Mouse (Mus musculus) fat pad, adult 2 months (tissue): Measurements from ENCODE around the gene Il18.

Source experiments
- DNase-seq: peaks from one replicate; pipeline ENCODE4 v3.0.0-alpha.2; 2011; ENCODE audit warnings: low read depth, low spot score; ENCODE audit errors: extremely low read depth

Il18 gene

GRCm38 (mm10) chr9:50552206-50552605 is 2.4 kb upstream of the Il18 start:
- no peak for DNase-seq

GRCm38 (mm10) chr9:50553547-50553946 is 1.1 kb upstream of the Il18 start:
- DNase-seq = no peak

- DNase-seq = no peak
Measured at GRCm38 (mm10) chr9:50555094-50555446, 443 bp downstream of the Il18 start, which contains the start of gene Bco2. Gene Bco2 (minus strand): TSS chr9:50555181.

- no peak for DNase-seq
Measured at GRCm38 (mm10) chr9:50561145-50561917, 6.7 kb downstream of the Il18 start, which contains the start of gene Tex12. Gene Tex12 (minus strand): TSS chr9:50561325.

GRCm38 (mm10) chr9:50561918-50562360 is 7.3 kb downstream of the Il18 start:
- DNase-seq = no peak

GRCm38 (mm10) chr9:50565173-50565572 is 10.5 kb downstream of the Il18 start:
- DNase-seq = no peak

GRCm38 (mm10) chr9:50565940-50566339 is 11.3 kb downstream of the Il18 start:
- DNase-seq = no peak

GRCm38 (mm10) chr9:50567372-50567771 is 12.7 kb downstream of the Il18 start:
- DNase-seq = no peak

- DNase-seq = no peak
Measured at GRCm38 (mm10) chr9:50567881-50568280, 13.3 kb downstream of the Il18 start.

GRCm38 (mm10) chr9:50569599-50570525 is 15.2 kb downstream of the Il18 start:
- no peak for DNase-seq

- no peak for DNase-seq
Measured at GRCm38 (mm10) chr9:50580370-50580769, 25.7 kb downstream of the Il18 start.

- DNase-seq = no peak
Measured at GRCm38 (mm10) chr9:50585145-50585818, 30.7 kb downstream of the Il18 start.

GRCm38 (mm10) chr9:50586955-50587354 is 32.3 kb downstream of the Il18 start:
- DNase-seq = peak; percentile 85

- DNase-seq = no peak
Measured at GRCm38 (mm10) chr9:50590856-50591518, 36.4 kb downstream of the Il18 start.

GRCm38 (mm10) chr9:50592955-50593354 is 38.3 kb downstream of the Il18 start:
- DNase-seq = no peak

- no peak for DNase-seq
Measured at GRCm38 (mm10) chr9:50593544-50593943, 38.9 kb downstream of the Il18 start.

GRCm38 (mm10) chr9:50594794-50595417 is 40.3 kb downstream of the Il18 start:
- DNase-seq = no peak

- DNase-seq = no peak
Measured at GRCm38 (mm10) chr9:50596973-50597372, 42.3 kb downstream of the Il18 start.

GRCm38 (mm10) chr9:50601536-50601935 is 46.9 kb downstream of the Il18 start:
- no peak for DNase-seq
